Mouse (Mus musculus): ENCODE measurements around the gene Itgad.

The Itgad gene

GRCm38 (mm10) chr7:128245547-128245946, 91.4 kb downstream of the Itgad start:
- DNase-seq = no peak

- DNase-seq = no peak
These were observed 92.6 kb downstream of the Itgad start, which contains the start of gene Tgfb1i1 for GRCm38 (mm10) chr7:128246496-128247391. Tgfb1i1 (plus strand) TSS chr7:128246812.

- DNase-seq = peak; percentile 78
These were observed 93.3 kb downstream of the Itgad start for GRCm38 (mm10) chr7:128247443-128247842.

- no peak for DNase-seq
These were observed 94.2 kb downstream of the Itgad start for GRCm38 (mm10) chr7:128248081-128249042.

DNA sequence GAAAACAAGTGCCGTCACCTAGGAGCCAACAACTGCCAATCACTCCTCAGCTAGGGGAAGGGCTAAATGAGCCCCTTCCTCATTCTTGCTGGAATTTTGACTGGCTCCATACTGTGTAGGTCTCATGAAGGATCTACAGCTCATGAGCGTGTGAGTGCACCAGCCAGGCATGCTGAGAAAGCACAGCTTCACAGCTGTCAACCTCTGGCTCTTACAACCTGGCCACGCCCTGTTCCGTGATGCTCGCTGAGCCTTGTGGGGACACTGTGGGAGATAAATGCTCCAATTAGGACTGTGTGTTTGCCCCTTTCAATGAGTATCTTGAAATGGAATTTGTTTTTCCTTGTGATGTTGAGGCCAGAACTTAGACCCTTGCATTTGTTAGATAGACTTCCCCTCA, 95.8 kb downstream of the Itgad start:
- no peak for DNase-seq

DNA sequence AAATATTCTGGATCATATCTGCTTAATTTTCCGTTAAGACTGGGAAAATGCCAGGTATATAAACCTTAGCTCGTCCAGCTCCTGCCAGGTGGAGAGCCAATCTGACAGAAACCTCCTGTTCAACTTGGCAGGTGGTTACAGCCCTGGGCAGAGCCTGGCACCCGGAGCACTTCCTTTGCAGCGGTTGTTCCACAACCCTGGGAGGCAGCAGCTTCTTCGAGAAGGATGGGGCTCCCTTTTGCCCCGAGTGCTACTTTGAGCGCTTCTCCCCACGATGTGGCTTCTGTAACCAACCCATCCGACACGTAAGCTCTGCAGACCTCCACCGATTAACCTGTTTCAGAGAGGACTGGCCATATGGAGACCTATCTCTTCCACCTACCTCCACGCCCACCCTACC, 97.8 kb downstream of the Itgad start:
- no peak for DNase-seq

DNA sequence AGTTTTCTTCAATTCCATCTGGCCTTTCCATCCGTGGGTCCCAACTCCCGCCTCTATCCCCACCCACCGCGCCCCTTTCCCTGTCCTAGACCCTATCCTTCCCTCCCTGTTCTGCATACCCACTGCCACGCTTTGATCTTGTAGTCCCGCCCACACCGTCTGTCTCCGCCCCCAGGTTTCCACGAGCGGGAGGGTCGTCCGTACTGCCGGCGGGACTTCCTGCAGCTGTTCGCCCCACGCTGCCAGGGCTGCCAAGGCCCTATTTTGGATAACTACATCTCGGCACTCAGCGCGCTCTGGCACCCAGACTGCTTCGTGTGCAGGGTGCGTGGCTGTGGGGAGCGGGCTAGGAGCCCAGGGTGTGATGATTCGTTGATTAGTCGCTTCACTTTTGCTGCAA, 98.4 kb downstream of the Itgad start:
- no peak for DNase-seq

- no peak for DNase-seq
These were observed 100.8 kb downstream of the Itgad start for GRCm38 (mm10) chr7:128254978-128255377.

DNA sequence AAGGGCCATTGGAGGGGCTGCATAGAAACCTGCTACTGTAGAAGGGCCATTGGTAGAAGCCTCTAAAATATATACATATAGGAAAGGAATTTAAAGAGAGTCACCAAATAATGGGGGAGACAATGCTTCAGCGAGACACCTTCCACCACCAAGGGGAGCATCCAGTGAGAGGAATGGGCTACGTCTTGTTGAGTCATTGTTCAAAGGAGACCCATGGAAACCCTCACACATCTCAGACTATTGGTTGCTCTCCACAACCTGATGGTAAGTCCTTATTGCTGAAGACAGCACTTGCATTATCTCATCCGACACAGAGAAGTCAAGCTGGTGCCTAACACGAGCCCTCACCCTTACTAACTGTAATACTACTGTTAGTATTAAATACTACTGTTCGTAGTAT, 101.6 kb downstream of the Itgad start:
- no peak for DNase-seq

- DNase-seq = no peak
These were observed 102.7 kb downstream of the Itgad start for GRCm38 (mm10) chr7:128256783-128257334.

DNA sequence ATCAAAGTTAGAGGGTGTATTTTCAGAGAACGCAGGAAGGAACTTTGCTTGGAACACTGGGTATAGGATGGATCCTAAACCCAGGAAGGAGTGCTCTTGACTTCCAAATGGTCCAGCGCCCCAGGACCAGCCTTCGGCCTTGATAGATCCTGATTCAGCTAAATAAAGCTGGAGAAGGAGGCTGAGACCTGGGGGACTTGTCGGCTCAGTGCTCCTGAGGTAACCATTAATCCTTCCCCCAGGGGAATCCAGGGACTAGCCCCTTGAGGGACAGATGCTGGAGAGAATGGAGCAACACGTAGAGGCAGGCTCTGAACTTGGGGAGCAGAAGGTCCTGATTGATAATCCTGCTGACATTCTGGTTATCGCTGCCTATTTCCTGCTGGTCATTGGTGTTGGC, 111.2 kb downstream of the Itgad start, which contains the start of gene Slc5a2:
Slc5a2 (plus strand) TSS at position 247 of the 400 bp plus-strand sequence.
- peak; percentile 55 for DNase-seq

DNA sequence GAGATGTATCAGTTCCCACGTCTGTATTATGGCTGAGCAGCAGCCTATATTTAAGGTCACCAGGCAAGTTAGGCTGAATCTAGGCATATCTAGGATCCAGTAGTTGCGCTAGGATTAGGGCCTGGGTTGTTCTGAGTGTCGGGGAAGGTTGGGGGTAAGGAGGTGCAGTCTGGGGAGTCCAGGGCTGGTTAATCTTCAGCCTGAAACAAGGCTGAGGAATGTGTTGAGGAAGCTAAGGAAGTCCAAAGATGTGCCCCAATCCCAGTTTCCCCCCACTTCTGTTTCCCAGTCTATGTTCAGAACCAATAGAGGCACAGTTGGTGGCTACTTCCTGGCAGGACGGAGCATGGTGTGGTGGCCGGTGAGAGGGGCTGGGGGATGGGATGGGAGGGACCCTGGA, 111.9 kb downstream of the Itgad start:
- DNase-seq = peak; percentile 55

- peak; percentile 58 for DNase-seq
These were observed 113.2 kb downstream of the Itgad start for GRCm38 (mm10) chr7:128267391-128267790.

GRCm38 (mm10) chr7:128267813-128268212, 113.6 kb downstream of the Itgad start:
- DNase-seq = no peak

DNA sequence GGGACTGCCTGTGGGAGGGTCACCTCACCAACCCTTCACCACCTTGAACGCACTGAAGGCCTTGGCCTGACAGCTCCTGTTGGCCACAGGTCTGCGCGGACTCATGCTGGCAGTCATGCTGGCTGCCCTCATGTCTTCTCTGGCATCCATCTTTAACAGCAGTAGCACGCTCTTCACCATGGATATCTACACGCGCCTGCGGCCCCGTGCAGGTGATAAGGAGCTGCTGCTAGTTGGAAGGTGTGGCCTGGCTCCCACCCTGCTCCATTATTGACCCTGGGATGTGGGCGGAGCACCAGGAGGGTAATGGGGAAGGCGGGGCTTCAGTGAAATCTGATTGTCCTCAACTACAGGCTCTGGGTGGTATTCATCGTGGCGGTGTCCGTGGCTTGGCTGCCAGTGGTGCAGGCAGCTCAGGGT, 116.3 kb downstream of the Itgad start:
- DNase-seq = no peak

- DNase-seq = no peak
These were observed 117.3 kb downstream of the Itgad start for GRCm38 (mm10) chr7:128271496-128271895.

Data from kidney, adult 11 months (tissue).